Mouse (Mus musculus) liver, embryonic 18 days (tissue): ENCODE measurements around the gene Pcdh18. TPM values are rescaled to one million over a fixed set of nuclear protein-coding genes. Genes with fewer than 3 reads are reported as not detected.

Experiments
- polyA plus RNA-seq: library from polyadenylated mRNA; depleted of rRNA; stranded (reverse); fragments of >200 nt; gene quantifications from 2 replicates; pipeline ENCODE4 v1.2.3, GENCODE M21; 2012; rRNA removed

Pcdh18 gene
- polyA plus RNA-seq: 0.75 and 1.1 TPM in 2 replicates

GRCm38 (mm10) chr3:49756870-49757625 is at the start of gene Pcdh18:
TSS of gene Pcdh18 (minus strand) at chr3:49757325.

